Mouse (Mus musculus) embryonic fibroblast, embryonic 13.5 days (primary cell): ENCODE results near the gene Sim2.

Source experiments
- CTCF ChIP-seq: IDR thresholded peaks from 2 replicates; pipeline ENCODE4 v1.5.1; 2011; ENCODE audit warnings: mild to moderate bottlenecking, control low read depth, low read length, moderate library complexity, borderline replicate concordance; ENCODE audit not compliant: insufficient read depth
- POLR2A ChIP-seq: IDR thresholded peaks from 2 replicates; pipeline ENCODE4 v1.6.1; 2011; ENCODE audit warnings: low read depth, mild to moderate bottlenecking, control low read depth, low read length, moderate library complexity

- TF ChIP-seq POLR2A (no peak), CTCF (no peak)
These were observed 3.0 kb downstream of the Sim2 start for GRCm38 (mm10) chr16:94087570-94088225.
